Mouse (Mus musculus) midbrain, embryonic 15.5 days (tissue): ENCODE measurements at regions not wholly inside any gene's neighbourhood (a gene's known extent, or its start where the extent isn't known, plus 50 kb on each side); places are given as distances from the start of the nearest gene placed in this dataset.
A peak's percentile ranks its signal among the peaks of the same experiment; 100 is the strongest.
"Not testable (repeated sequence)": the region's sequence is repeated elsewhere in the genome, so short reads cannot be mapped to it uniquely, and the experiment has no call there.

Experiments
- ATAC-seq: fragments of 200-750 bp; cut with Nextera tagmentation; replicated peaks from 2 replicates; pipeline ENCODE4 v1.8.0; 2017; ENCODE audit warnings: moderate TSS enrichment
- H3K27ac ChIP-seq: fragments of 300-500 bp; sonication (generic); 2 replicates; pipeline ENCODE4 v1.5.1; 2015; ENCODE audit warnings: mild to moderate bottlenecking, inconsistent platforms
- H3K27me3 ChIP-seq: fragments of 300-500 bp; sonication (generic); replicated peaks from 2 replicates; pipeline ENCODE4 v1.6.1; 2015; ENCODE audit warnings: inconsistent platforms
- H3K36me3 ChIP-seq: fragments of 300-500 bp; sonication (generic); replicated peaks from 2 replicates; pipeline ENCODE4 v1.6.1; 2015; ENCODE audit warnings: inconsistent platforms
- H3K4me1 ChIP-seq: fragments of 300-500 bp; sonication (generic); 2 replicates; pipeline ENCODE4 v1.6.1; 2015; ENCODE audit warnings: inconsistent platforms
- H3K4me2 ChIP-seq: fragments of 300-500 bp; sonication (generic); 2 replicates; pipeline ENCODE4 v1.6.1; 2015; ENCODE audit warnings: inconsistent platforms, mild to moderate bottlenecking, moderate library complexity
- H3K4me3 ChIP-seq: fragments of 300-500 bp; sonication (generic); 2 replicates; pipeline ENCODE4 v1.5.1; 2015; ENCODE audit warnings: mild to moderate bottlenecking, inconsistent platforms
- H3K9ac ChIP-seq: fragments of 300-500 bp; sonication (generic); 2 replicates; pipeline ENCODE4 v1.6.1; 2015; ENCODE audit warnings: mild to moderate bottlenecking, inconsistent platforms
- H3K9me3 ChIP-seq: fragments of 300-500 bp; sonication (generic); 2 replicates; pipeline ENCODE4 v1.6.1; 2016; ENCODE audit warnings: inconsistent platforms
- WGBS: fragments of 180-500 bp; shearing (Covaris S2); methylation state at CpG from one replicate; pipeline ENCODE4 v1.1.7; 2015; ENCODE audit warnings: mixed read lengths; 5-methylcytosine and 5-hydroxymethylcytosine counted together

GRCm38 (mm10) chr10:26139100-26140093 is 60.5 kb upstream of the Tmem200a start:
- no peak overlapping the region for H3K9ac ChIP-seq
- WGBS: 32% methylated on average over 12 of the region's 12 CpGs

GRCm38 (mm10) chr10:26152586-26152985 is 73.7 kb upstream of the Tmem200a start:
- H3K4me3 ChIP-seq: no peak overlapping the region
- H3K9me3 ChIP-seq: no peaks in the 10 kb centered on the region
- H3K4me2 ChIP-seq: no peak overlapping the region
- no peaks in the 10 kb centered on the region for H3K27me3 ChIP-seq
- 81% methylated on average over 2 of the region's 2 CpGs for WGBS
- ATAC-seq: no peak
- no peak overlapping the region for H3K27ac ChIP-seq
- no peaks in the 10 kb centered on the region for H3K36me3 ChIP-seq
- no peak overlapping the region for H3K9ac ChIP-seq
- H3K4me1 ChIP-seq: no peaks in the 10 kb centered on the region

More at GRCm38 (mm10) chr10:26139100-26140093, 60.5 kb upstream of the Tmem200a start:
- no peak overlapping the region for H3K4me3 ChIP-seq
- H3K36me3 ChIP-seq: no peaks in the 10 kb centered on the region
- no peaks in the 10 kb centered on the region for H3K27me3 ChIP-seq
- no peaks in the 10 kb centered on the region for H3K4me1 ChIP-seq
- H3K27ac ChIP-seq: no peak overlapping the region
- H3K9me3 ChIP-seq: no peaks in the 10 kb centered on the region
- H3K4me2 ChIP-seq: no peak overlapping the region
- peak; percentile 89 for ATAC-seq

- no peaks in the 10 kb centered on the region for H3K4me1 ChIP-seq
- 31% methylated on average over 3 of the region's 3 CpGs for WGBS
- H3K4me3 ChIP-seq: no peak overlapping the region
- H3K9me3 ChIP-seq: no peaks in the 10 kb centered on the region
- H3K36me3 ChIP-seq: no peaks in the 10 kb centered on the region
- H3K9ac ChIP-seq: no peak overlapping the region
- H3K4me2 ChIP-seq: no peak overlapping the region
- no peak for ATAC-seq
- H3K27ac ChIP-seq: no peak overlapping the region
- H3K27me3 ChIP-seq: no peaks in the 10 kb centered on the region
Observed at GRCm38 (mm10) chr10:26158786-26159185, 70.7 kb upstream of the Samd3 start.

- not testable (repeated sequence) for ATAC-seq, H3K36me3 ChIP-seq, H3K9me3 ChIP-seq, H3K4me2 ChIP-seq, H3K4me3 ChIP-seq, H3K4me1 ChIP-seq, H3K27ac ChIP-seq, H3K9ac ChIP-seq, H3K27me3 ChIP-seq
Observed at GRCm38 (mm10) chr10:26161139-26161538, 68.4 kb upstream of the Samd3 start.

GRCm38 (mm10) chr10:26164531-26164930 is 65.0 kb upstream of the Samd3 start:
- no peak overlapping the region for H3K9ac ChIP-seq
- no peaks in the 10 kb centered on the region for H3K27me3 ChIP-seq
- no peaks in the 10 kb centered on the region for H3K36me3 ChIP-seq
- H3K4me1 ChIP-seq: no peaks in the 10 kb centered on the region
- H3K9me3 ChIP-seq: no peaks in the 10 kb centered on the region
- 89% methylated on average over 2 of the region's 2 CpGs for WGBS
- no peak overlapping the region for H3K27ac ChIP-seq
- H3K4me3 ChIP-seq: no peak overlapping the region
- ATAC-seq: no peak
- H3K4me2 ChIP-seq: no peak overlapping the region

- H3K4me1 ChIP-seq: no peaks in the 10 kb centered on the region
- no peaks in the 10 kb centered on the region for H3K9me3 ChIP-seq
- no peak overlapping the region for H3K4me2 ChIP-seq
- no peaks in the 10 kb centered on the region for H3K27me3 ChIP-seq
- WGBS: 91% methylated on average over 1 of the region's 1 CpGs
- H3K27ac ChIP-seq: no peak overlapping the region
- no peak overlapping the region for H3K4me3 ChIP-seq
- no peaks in the 10 kb centered on the region for H3K36me3 ChIP-seq
- H3K9ac ChIP-seq: no peak overlapping the region
- no peak for ATAC-seq
Observed at GRCm38 (mm10) chr10:26177591-26177990, 51.9 kb upstream of the Samd3 start.

- Histone ChIP-seq H3K4me2 (no peak overlapping the region), H3K4me3 (no peak overlapping the region), H3K27ac (no peak overlapping the region), H3K27me3 (no peaks in the 10 kb centered on the region), H3K9me3 (no peaks in the 10 kb centered on the region), H3K4me1 (no peaks in the 10 kb centered on the region), H3K9ac (no peak overlapping the region), H3K36me3 (no peaks in the 10 kb centered on the region)
- no peak for ATAC-seq
- 67% methylated on average over 3 of the region's 3 CpGs for WGBS
Observed at GRCm38 (mm10) chr10:26178356-26178755, 51.2 kb upstream of the Samd3 start.
